Mouse (Mus musculus): ENCODE measurements at regions not wholly inside any gene's neighbourhood (a gene's known extent, or its start where the extent isn't known, plus 50 kb on each side); places are given as distances from the start of the nearest gene placed in this dataset.

GRCm38 (mm10) chr15:93189266-93189855 is 85.6 kb downstream of the Gxylt1 start:
- no peak overlapping the region for H3K4me3 ChIP-seq (ENCODE audit: low read length)
- no peak overlapping the region for H3K9ac ChIP-seq (ENCODE audit: low read depth, low read length)
- no peak for ATAC-seq
- H3K9me3 ChIP-seq (ENCODE audit: control insufficient read depth, low read length) = no peaks in the 10 kb centered on the region
- H3K27me3 ChIP-seq (replicated peaks; ENCODE audit: control insufficient read depth, insufficient read depth, low read length) = no peaks in the 10 kb centered on the region
- no peak overlapping the region for H3K27ac ChIP-seq (ENCODE audit: low read length)
- H3K36me3 ChIP-seq (ENCODE audit: control insufficient read depth, insufficient read depth, low read length) = no peaks in the 10 kb centered on the region
- H3K4me2 ChIP-seq (ENCODE audit: low read depth, low read length) = no peak overlapping the region
- 83% methylated on average over 7 of the region's 7 CpGs for WGBS
- H3K4me1 ChIP-seq (ENCODE audit: control insufficient read depth, insufficient read depth, low read length) = no peaks in the 10 kb centered on the region

DNA sequence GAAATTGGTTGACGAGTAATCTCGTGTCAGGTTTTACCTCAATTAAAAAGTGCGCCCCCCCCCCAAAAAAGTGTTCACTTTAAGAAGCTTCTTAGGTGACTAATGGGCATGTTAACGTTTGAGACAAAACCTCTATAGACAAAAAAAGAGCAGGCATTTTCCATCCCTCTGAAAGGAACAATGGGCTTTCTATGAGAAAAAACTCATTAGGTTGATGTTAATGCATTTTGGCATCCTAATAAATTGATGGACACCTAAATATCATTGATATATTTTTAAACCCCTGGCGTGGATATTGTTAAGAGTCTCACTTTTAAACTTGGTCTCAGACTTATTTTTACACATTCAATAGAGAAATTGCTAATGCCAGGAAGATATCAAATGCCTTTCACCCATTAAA is 98.8 kb downstream of the Gxylt1 start:
- Histone ChIP-seq H3K27ac (ENCODE audit: low read length) (no peak overlapping the region), H3K4me2 (ENCODE audit: low read depth, low read length) (no peak overlapping the region), H3K27me3 (replicated peaks; ENCODE audit: control insufficient read depth, insufficient read depth, low read length) (no peaks in the 10 kb centered on the region), H3K36me3 (ENCODE audit: control insufficient read depth, insufficient read depth, low read length) (no peaks in the 10 kb centered on the region), H3K4me3 (ENCODE audit: low read length) (no peak overlapping the region), H3K9ac (ENCODE audit: low read depth, low read length) (no peak overlapping the region), H3K9me3 (ENCODE audit: control insufficient read depth, low read length) (no peaks in the 10 kb centered on the region), H3K4me1 (ENCODE audit: control insufficient read depth, insufficient read depth, low read length) (no peaks in the 10 kb centered on the region)
- 83% methylated on average over 5 of the region's 5 CpGs for WGBS
- ATAC-seq = no peak

GRCm38 (mm10) chr15:93168784-93169183 is 106.2 kb downstream of the Gxylt1 start:
- Histone ChIP-seq H3K36me3 (ENCODE audit: control insufficient read depth, insufficient read depth, low read length) (no peaks in the 10 kb centered on the region), H3K9me3 (ENCODE audit: control insufficient read depth, low read length) (no peaks in the 10 kb centered on the region), H3K27me3 (replicated peaks; ENCODE audit: control insufficient read depth, insufficient read depth, low read length) (no peaks in the 10 kb centered on the region), H3K27ac (ENCODE audit: low read length) (no peak overlapping the region), H3K4me1 (ENCODE audit: control insufficient read depth, insufficient read depth, low read length) (no peaks in the 10 kb centered on the region), H3K9ac (ENCODE audit: low read depth, low read length) (no peak overlapping the region), H3K4me3 (ENCODE audit: low read length) (no peak overlapping the region), H3K4me2 (ENCODE audit: low read depth, low read length) (no peak overlapping the region)
- ATAC-seq = no peak
- WGBS = 61% methylated on average over 3 of the region's 3 CpGs

DNA sequence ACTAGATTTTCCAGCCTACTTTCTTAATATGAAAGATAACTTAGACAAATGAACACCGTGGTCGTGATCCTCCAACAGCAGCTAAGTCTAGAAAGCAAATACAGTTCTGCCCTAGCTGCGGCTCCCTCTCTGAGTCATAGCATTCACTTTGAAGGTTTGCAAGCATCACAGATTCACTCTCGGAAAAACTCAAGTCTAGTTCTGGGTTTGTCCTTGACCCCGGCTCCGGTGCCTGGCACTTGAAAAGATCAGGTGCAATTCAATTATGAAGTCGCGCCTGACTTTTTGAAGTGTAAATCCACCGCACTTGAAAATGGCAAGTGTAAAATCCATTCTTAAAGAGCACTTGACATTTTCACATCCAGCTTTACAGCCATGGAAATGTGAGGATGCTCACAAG is 107.5 kb downstream of the Gxylt1 start:
- H3K9me3 ChIP-seq (ENCODE audit: control insufficient read depth, low read length) = no peaks in the 10 kb centered on the region
- no peaks in the 10 kb centered on the region for H3K4me1 ChIP-seq (ENCODE audit: control insufficient read depth, insufficient read depth, low read length)
- WGBS = 89% methylated on average over 9 of the region's 9 CpGs
- no peak for ATAC-seq
- H3K27ac ChIP-seq (ENCODE audit: low read length) = no peak overlapping the region
- no peak overlapping the region for H3K9ac ChIP-seq (ENCODE audit: low read depth, low read length)
- no peaks in the 10 kb centered on the region for H3K36me3 ChIP-seq (ENCODE audit: control insufficient read depth, insufficient read depth, low read length)
- no peak overlapping the region for H3K4me2 ChIP-seq (ENCODE audit: low read depth, low read length)
- H3K27me3 ChIP-seq (replicated peaks; ENCODE audit: control insufficient read depth, insufficient read depth, low read length) = no peaks in the 10 kb centered on the region
- no peak overlapping the region for H3K4me3 ChIP-seq (ENCODE audit: low read length)

DNA sequence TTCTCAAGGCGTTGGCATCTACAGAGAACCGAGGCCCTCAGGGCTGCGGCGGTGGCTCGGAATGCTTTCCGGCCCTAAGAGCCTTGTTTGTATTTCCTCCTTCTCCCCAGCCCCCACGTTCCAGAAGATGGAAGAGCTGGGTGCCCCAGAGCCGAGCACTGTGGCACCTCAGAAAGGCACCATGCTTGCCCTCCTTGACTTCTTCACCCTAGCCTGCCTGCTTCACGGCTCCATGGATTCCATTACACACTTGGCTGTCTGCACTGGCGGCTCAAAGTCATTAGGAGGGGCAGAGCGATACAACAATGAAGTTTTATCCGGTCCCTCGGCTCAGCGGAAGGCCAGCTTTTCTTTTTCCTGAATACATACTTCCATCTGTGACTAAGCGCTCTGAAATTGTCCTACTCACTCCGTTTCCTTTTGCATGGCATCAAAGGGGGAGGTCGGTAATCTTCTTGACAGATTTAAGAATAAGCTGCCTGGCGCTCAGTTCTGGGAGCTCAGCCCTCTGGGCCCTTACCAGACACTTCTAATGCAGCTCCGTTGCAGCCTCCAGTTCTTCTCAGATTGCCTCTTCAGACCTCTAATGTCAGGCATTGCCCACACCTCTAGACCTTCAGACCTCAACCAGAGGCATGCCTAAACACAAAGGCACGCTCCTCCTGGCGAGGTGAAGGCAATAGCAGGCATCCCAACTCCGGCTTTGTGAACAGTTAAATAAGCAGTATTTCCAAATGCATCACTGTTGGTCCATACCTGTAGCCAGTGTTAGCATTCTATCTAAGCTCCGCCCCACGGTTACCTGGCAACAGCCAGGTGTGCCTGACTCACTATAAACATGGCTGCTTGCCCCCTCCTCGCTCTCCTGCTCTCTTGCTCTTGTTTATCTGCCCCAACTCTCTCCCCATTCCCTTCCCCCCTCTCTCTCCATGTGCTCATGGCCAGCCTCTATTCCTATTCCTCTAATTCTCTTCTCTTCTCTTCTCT is 112.8 kb downstream of the Gxylt1 start:
- 0 out of 2 replicates have a peak overlapping the region, but pooled peaks have one; percentile 28 for H3K27ac ChIP-seq (ENCODE audit: low read length)
- H3K36me3 ChIP-seq (ENCODE audit: control insufficient read depth, insufficient read depth, low read length) = no peaks in the 10 kb centered on the region
- no peaks in the 10 kb centered on the region for H3K4me1 ChIP-seq (ENCODE audit: control insufficient read depth, insufficient read depth, low read length)
- H3K9ac ChIP-seq (ENCODE audit: low read depth, low read length) = no peak overlapping the region
- H3K27me3 ChIP-seq (replicated peaks; ENCODE audit: control insufficient read depth, insufficient read depth, low read length) = no peaks in the 10 kb centered on the region
- ATAC-seq = no peak
- WGBS = 71% methylated on average over 25 of the region's 25 CpGs
- no peaks in the 10 kb centered on the region for H3K9me3 ChIP-seq (ENCODE audit: control insufficient read depth, low read length)
- H3K4me2 ChIP-seq (ENCODE audit: low read depth, low read length) = no peak overlapping the region
- no peak overlapping the region for H3K4me3 ChIP-seq (ENCODE audit: low read length)

DNA sequence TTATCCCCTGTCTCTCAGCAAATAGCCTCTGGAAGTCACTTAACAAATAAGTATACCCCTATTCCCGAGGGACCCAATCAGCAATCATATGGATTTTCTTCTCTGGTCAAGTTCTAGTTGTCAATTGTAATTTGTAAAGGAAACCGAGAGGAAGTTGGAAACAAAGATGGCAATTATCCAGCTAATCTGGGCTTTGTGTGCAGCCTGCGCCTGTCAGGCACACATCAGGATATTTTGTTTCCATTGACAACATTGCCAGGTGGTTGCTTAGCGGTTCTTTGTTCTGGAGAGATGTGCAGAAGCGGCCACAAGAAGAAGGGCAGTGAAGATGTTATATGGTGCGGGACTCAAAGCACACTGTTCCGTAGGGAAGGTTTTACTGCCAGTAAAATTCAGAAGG is 113.7 kb downstream of the Gxylt1 start:
- H3K9ac ChIP-seq (ENCODE audit: low read depth, low read length) = no peak overlapping the region
- no peak overlapping the region for H3K4me2 ChIP-seq (ENCODE audit: low read depth, low read length)
- ATAC-seq = no peak
- WGBS = 73% methylated on average over 7 of the region's 7 CpGs
- H3K36me3 ChIP-seq (ENCODE audit: control insufficient read depth, insufficient read depth, low read length) = no peaks in the 10 kb centered on the region
- H3K9me3 ChIP-seq (ENCODE audit: control insufficient read depth, low read length) = no peaks in the 10 kb centered on the region
- H3K27ac ChIP-seq (ENCODE audit: low read length) = no peak overlapping the region
- H3K4me1 ChIP-seq (ENCODE audit: control insufficient read depth, insufficient read depth, low read length) = no peaks in the 10 kb centered on the region
- H3K4me3 ChIP-seq (ENCODE audit: low read length) = no peak overlapping the region
- H3K27me3 ChIP-seq (replicated peaks; ENCODE audit: control insufficient read depth, insufficient read depth, low read length) = no peaks in the 10 kb centered on the region

GRCm38 (mm10) chr15:93155756-93156155 is 119.2 kb downstream of the Gxylt1 start:
- Histone ChIP-seq H3K9me3 (ENCODE audit: control insufficient read depth, low read length) (no peaks in the 10 kb centered on the region), H3K27me3 (replicated peaks; ENCODE audit: control insufficient read depth, insufficient read depth, low read length) (no peaks in the 10 kb centered on the region), H3K36me3 (ENCODE audit: control insufficient read depth, insufficient read depth, low read length) (no peaks in the 10 kb centered on the region), H3K4me1 (ENCODE audit: control insufficient read depth, insufficient read depth, low read length) (no peaks in the 10 kb centered on the region), H3K9ac (ENCODE audit: low read depth, low read length) (no peak overlapping the region), H3K4me3 (ENCODE audit: low read length) (no peak overlapping the region), H3K4me2 (ENCODE audit: low read depth, low read length) (no peak overlapping the region), H3K27ac (ENCODE audit: low read length) (no peak overlapping the region)
- WGBS = 85% methylated on average over 3 of the region's 3 CpGs
- ATAC-seq = no peak

DNA sequence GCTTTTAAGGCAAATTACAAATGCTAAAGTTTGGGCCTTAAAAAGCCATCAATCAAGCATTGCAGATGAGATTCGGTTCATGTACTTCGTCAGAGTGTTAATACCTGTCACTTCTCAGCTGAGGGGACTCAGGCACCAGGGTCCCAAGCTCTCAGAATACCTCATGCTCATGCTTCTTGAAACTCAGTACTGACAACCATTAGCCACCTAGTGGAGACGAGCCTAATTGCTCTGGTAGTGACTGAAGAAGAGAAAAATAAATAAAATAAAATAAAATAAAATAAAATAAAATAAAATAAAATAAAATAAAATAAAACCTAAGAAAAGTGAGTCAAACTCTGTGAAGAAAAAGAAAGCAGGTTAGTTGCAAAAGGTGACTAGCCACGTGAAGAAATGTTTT is 121.0 kb downstream of the Gxylt1 start:
- H3K27me3 ChIP-seq (replicated peaks; ENCODE audit: control insufficient read depth, insufficient read depth, low read length) = no peaks in the 10 kb centered on the region
- H3K4me2 ChIP-seq (ENCODE audit: low read depth, low read length) = no peak overlapping the region
- H3K4me1 ChIP-seq (ENCODE audit: control insufficient read depth, insufficient read depth, low read length) = no peaks in the 10 kb centered on the region
- WGBS = 51% methylated on average over 4 of the region's 4 CpGs
- H3K4me3 ChIP-seq (ENCODE audit: low read length) = no peak overlapping the region
- H3K9me3 ChIP-seq (ENCODE audit: control insufficient read depth, low read length) = no peaks in the 10 kb centered on the region
- no peaks in the 10 kb centered on the region for H3K36me3 ChIP-seq (ENCODE audit: control insufficient read depth, insufficient read depth, low read length)
- H3K27ac ChIP-seq (ENCODE audit: low read length) = no peak overlapping the region
- H3K9ac ChIP-seq (ENCODE audit: low read depth, low read length) = no peak overlapping the region
- ATAC-seq = no peak

GRCm38 (mm10) chr15:93144899-93145298 is 130.1 kb downstream of the Gxylt1 start:
- Histone ChIP-seq H3K9ac (ENCODE audit: low read depth, low read length) (no peak overlapping the region), H3K4me3 (ENCODE audit: low read length) (no peak overlapping the region), H3K4me2 (ENCODE audit: low read depth, low read length) (no peak overlapping the region), H3K36me3 (ENCODE audit: control insufficient read depth, insufficient read depth, low read length) (no peaks in the 10 kb centered on the region), H3K27me3 (replicated peaks; ENCODE audit: control insufficient read depth, insufficient read depth, low read length) (no peaks in the 10 kb centered on the region), H3K9me3 (ENCODE audit: control insufficient read depth, low read length) (no peaks in the 10 kb centered on the region), H3K4me1 (ENCODE audit: control insufficient read depth, insufficient read depth, low read length) (no peaks in the 10 kb centered on the region), H3K27ac (ENCODE audit: low read length) (no peak overlapping the region)
- 64% methylated on average over 9 of the region's 9 CpGs for WGBS
- ATAC-seq = no peak

All from intestine, embryonic 16.5 days (tissue).